Mouse (Mus musculus): Measurements from ENCODE around the gene Usp45.
"Not testable (repeated sequence)": the region's sequence is repeated elsewhere in the genome, so short reads cannot be mapped to it uniquely, and the experiment has no call there.

The Usp45 gene

DNA sequence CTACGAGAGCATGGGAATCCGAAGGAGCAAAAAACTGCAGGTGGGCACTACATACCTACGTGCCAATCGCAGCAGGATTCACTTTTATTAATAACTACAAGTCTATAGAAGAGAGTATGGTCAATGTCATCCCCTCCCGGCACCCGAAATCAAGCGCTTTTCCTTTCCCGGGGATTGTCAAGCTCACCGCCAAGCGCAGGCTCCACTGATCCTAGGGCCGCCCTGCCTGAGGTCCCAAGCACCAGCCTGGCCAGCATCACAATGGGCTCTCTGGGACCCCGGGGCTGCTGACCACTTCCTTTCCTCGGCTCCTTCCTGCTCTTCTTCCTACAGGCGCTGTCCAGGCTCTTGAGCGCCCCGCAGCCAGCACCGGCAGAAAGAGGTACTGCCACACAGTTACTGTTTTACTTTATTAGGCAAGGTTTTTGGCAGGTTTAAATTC, at the start of gene Usp45, which contains the start of gene Tstd3:
TSS of gene Usp45 (plus strand) at position 294 of the 442 bp plus-strand sequence.
TSS of gene Tstd3 (minus strand) at position 350 of the 442 bp plus-strand sequence.
- DNase-seq (ENCODE audit: low spot score) = peak; percentile 24

DNA sequence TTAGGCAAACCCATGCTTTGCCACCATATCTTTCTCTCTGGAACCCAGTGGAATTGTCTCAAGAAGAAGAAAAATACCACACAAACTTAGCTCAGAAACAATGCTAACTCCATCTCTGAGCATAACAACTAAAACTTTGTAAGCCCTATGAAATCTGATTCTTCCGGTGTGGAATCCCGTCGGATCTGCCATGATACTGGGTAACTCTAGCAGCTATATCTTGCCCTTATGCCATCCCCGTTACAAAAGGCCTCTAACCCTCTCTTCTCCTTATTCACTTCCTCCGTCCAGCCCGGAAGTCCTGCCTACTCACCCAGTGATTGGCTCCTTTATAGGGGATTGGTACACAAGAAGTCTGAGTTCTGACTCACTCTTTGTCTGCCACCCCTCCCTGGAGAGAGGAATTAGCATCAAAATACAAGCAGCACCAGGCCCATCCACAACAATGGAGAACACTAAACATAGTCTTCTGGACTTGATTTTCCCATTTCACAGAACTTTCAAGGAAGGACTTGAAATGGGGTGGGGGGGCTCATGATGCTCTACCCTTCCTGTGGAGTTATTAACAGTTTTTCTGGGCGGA, 44.1 kb upstream of the Usp45 start:
- no peak for DNase-seq (ENCODE audit: low spot score)

DNA sequence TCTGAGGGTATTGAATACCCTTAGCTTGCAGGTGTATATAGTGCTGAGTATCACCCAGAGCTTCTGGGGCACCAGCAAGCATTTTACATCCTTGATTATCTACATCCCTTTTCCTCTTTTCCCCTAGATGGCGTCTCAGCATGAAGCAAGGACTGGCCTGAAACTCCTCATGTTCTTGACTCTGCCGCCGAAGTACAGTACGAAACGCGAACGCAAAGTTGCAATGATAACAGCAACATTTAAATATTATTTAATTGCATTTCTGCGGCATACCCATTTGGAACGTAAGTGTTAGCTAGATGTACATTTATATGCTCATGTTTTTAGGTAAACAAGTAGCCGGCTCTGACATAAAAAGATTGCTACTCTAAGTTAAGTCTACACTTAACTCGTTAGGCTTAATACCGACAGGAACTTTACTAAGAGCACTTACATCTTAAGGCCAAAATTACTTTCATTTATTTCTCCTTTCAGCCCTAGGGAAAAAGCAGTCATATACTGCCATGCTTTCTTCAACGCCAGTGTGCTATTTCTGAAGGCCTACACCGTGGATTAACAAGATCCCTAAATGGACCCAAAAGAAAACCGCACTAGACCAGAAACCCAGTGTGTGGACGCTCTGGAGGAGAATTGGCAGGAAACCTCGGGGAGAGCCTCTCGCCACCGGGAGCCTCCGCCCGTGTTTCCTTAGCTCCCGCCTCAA, 39.9 kb upstream of the Usp45 start:
- DNase-seq (ENCODE audit: low spot score) = no peak

DNA sequence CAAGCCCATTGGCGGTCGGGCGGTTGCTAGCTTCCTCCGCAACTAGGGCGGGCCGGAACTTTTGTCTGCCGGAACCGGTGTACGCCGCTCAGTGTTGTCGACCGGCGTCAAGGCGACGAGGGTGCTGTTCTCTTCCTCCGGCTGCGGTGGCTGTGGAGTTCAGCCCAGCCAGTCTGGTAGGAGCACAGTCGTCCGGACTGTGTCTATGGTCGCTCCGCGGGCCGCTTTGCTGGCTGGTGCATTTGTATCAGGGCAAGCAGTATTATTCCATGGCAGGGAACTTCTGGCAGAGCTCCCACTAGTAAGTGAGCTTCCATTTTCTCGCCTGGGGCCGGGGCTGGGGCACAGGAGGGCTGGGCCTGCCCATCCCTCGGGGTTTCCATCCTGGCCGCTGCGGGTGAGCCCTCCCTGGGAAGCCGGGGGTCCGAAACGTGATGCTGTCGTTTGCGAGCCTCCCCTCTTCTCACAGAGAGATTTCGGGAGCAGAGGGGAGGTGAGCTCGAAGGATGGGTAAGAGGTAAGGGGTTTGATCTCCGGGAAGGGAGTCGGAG, 39.3 kb upstream of the Usp45 start, which contains the start of gene Ccnc:
TSS of gene Ccnc (plus strand) at position 87 of the 551 bp plus-strand sequence.
- DNase-seq (ENCODE audit: low spot score) = peak; percentile 86

DNA sequence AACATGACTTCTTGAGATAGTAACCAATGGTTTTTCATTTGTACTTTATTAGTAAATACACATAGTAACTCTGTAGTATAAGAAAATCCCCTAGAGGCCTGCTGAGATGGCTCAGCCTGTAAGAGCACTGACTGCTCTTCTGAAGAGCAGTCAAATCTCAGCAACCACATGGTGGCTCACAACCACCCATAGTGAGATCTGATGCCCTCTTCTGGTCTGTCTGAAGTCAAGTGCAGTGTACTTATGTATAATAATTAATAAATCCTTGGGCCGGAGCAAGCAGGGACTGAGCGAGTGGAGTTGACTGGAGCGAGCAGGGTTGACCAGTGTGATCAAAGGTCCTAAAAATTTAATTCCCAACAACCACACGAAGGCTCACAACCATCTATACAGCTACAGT, 27.8 kb upstream of the Usp45 start:
- no peak for DNase-seq (ENCODE audit: low spot score)

DNA sequence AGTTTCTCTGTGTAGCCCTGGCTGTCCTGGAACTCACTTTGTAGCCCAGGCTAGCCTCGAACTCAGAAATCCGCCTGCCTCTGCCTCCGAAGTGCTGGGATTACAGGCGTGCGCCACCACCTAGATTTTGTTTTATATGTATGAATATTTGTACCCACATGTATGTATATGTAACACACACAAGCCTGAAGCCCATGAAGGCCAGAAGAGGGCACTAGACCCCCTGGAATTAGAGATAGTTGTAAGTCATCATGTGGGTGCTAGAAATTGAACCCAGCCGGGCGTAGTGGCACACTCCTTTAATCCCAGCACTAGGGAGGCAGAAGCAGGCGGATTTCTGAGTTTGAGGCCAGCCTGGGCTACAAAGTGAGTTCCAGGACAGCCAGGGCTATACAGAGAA, 22.8 kb upstream of the Usp45 start:
- not testable (repeated sequence) for DNase-seq (ENCODE audit: low spot score)

DNA sequence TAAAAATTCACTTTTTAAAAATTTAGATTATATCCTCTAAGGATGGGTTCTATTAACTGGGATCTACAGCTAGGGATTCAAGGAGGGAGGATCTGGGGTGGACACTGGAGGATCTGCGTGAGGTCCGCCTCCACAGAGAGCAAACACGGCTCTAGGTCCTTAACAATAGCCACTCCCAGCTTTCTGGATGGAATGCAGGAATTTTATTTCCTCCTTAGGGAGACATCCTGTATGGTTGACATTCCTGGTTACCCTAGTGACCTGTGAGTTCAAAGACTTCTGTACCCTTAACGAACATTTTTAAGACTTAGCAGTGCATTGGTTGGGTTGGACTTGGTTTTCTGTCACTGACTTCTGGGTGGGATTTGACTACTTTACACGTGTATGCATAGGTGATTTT, 21.2 kb upstream of the Usp45 start:
- DNase-seq (ENCODE audit: low spot score) = no peak

DNA sequence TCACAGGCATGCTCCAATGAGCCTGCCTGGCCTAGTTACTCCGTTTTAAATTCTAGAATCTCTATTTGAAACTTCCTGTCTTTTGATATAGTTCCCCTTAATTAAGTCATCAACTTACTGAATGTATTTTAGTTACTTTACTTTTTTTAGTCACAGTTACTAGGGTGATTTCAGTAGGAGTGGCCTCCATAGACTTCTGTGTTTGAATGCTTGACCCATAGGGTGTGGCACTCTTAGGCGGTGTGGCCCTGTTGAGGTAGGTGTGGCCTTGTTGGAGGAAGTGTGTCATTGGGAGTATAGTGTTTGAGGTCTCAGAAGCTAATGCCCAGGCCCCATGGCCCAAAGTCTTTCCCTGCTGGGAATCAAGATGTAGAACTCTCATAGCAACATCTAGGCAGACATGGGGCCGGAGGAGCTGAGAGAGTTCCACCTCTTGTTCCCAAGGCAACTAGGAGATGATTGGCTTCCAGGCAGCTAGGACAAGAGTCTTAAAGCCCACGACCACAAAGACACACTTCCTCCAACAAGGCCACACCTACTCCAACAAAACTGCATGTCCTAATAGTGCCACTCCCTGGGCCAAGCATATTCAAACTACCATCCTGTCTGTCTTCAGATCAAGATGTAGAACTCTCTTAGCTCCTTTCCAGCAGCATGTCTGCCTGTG, 11.7 kb upstream of the Usp45 start:
- DNase-seq (ENCODE audit: low spot score) = no peak

DNA sequence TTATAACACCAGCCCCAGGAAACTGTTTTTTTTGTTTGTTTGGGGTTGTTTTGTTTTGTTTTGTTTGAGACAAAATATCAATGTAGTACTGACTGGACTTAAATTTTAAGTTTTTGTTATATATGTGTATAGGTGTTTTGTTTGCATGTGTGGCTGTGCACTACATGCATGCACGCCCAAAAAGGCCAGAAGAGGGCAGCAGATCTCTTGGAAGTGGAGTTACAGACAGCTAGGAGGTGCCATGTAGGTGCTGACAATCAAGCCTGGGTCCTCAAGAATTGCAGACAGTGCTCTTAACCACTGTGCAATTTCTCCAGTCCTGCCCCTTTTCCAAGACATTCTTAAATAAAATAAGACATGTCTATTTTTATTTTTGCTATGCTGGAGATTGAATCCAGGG, 8.1 kb upstream of the Usp45 start:
- no peak for DNase-seq (ENCODE audit: low spot score)

DNA sequence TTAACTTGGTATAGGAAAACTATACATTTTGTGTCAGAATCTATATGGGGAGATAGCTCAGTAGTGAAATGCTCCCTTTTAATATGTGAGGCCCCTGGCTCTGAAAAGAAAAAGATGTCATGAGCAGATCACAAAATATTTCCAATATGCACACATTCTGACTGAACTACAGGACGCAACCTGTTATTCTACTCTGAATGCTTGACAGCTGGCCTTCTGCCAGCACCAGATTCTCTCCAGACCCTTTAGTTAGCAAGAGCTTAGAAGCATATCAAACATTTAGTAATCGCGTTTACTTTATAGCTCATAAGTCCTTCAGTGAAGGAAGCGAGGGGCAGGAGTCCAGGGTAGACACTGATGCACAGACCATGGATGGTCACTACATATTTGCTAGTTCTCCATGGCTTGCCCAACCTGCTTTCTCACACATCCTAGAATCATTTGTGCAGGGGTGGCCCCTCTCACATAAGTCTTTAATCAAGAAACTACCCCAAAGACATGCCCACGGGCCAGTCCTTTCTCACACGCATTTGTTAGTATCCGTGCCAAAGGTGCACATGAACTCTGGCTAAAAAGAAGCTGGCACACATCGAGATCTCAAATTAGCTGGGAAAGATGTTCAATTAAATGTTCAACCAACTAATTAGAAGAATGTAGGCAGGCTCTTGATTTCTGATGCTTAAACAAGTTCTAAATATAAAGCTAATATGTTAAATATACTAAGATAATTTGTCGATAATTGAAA, 5.4 kb upstream of the Usp45 start:
- DNase-seq (ENCODE audit: low spot score) = no peak

DNA sequence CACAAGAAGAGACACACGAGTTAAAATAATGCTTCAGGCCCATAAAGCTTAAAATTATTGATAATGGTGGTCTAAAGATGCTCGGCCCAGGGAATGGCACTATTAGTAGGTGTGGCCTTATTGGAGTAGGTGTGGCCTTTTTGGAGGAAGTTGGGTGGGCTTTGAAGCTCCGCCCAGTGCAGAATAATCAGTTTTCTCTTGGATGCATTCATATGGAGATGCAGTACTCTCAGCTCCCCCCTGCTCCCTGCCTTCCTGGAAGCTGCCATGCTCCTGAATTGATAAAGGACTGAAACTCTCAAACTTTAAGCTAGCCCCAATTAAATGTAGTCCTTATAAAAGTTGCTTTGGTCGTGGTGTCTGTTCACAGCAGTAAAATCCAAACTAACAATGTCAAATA, 3.1 kb upstream of the Usp45 start:
- DNase-seq (ENCODE audit: low spot score) = no peak

DNA sequence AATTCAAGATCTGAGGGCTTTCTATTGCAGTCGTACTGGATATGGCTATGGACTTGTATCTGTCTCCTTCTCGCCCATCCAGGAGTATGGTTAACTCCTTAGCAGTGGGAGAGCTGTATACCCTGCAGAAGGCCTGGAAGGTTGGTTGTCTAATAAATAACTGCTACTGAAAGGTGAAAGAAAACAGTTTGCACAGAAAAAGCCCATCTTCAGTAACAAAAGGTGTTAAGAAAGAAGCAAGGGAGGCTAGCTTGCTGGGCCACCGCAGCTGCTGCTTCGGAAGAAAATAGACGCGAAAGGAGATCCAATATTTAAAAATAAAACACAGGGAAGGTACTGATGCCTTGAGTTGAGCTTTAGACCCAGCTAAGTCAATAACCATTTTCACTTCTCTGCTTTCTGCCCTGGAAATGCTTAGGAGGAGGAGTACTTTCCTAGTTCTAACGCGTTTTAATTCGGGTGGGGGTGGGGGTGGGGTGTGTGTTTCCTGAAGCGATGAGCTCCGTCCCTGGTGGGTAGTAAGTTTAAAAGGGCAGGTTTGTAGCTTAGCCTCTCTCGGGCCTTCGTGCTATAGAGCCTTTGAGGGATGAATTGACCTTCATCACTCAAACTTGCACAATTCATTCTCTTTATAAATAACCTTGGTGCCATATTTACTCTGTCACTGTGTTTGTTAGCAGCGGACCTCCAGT, 639 bp upstream of the Usp45 start:
- no peak for DNase-seq (ENCODE audit: low spot score)

DNA sequence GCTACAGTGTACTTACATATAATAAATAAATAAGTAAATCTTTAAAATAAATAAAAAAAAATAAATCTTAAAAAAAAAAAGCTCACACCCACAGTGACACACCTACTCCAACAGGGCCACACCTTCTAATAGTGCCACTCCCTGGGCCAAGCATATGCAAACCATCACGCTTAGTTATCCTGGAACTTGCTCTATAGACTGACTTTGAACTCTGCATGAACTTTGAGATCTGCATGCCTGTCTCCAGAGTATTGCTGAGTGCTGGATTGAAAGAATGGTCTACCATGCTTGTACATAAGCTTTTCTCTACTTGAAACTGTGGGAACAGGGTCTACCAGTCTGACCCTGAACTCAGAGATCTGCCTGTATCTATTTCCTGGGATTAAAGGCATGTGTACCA, 4.1 kb downstream of the Usp45 start:
- DNase-seq (ENCODE audit: low spot score) = no peak

DNA sequence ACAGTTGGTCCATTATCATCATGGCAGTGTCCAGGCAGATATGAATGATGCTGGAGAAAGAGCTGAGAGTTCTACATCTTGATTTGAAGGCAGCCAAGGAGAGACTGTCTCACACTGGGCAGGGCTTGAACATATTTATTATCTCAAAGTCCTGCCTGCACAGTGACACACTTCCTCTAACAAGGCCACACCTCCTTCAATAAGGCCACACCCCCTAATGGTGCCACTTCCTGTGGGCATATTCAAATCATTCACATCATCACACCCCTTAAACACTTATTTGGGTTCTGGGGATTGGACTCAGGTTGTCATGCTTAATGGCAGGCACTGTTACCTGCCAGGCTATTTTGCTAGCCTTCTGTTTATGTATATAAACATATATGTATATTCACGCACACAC, 5.3 kb downstream of the Usp45 start:
- DNase-seq (ENCODE audit: low spot score) = no peak

DNA sequence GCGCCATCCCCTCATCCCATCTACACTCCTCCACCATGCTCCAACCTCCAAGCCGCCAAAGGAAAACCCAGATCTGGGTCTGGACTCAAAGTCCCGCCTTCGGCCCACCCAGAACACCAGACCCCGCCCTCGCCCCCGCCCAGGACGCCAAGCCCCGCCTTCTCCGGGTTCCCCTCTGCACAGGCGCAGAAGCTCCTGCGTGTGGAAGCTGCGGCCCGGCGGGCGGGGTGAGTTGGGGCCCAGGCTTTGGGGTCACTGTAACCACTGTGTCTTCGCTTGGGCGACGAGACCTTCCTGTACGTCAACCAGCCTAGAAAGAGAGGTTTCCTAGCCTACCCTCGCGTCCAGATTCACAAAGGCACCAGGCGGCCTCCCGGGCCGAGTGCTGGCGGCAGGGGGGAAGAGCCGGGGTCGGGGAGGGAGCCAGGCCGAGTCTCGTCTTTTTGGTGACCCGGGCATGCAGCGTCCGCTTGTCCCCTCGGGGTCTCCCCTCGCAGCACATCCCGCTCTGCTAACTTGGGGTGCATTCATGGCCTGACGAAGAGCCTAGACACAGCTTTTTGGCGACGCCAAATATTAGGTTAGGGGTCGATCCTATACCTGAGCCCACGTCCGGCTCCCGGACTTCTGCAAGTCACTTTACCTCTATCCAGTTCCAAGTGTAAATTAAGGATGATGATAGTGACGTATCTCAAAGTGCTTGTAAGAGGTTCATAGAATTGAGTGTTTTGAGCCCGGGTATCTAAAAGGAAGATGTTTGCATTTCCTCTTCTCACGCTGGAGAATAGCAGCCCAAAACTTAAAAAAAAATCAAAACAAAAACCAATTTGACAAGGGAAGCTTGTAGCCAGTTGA, 9.4 kb downstream of the Usp45 start:
- peak; percentile 91 for DNase-seq (ENCODE audit: low spot score)

DNA sequence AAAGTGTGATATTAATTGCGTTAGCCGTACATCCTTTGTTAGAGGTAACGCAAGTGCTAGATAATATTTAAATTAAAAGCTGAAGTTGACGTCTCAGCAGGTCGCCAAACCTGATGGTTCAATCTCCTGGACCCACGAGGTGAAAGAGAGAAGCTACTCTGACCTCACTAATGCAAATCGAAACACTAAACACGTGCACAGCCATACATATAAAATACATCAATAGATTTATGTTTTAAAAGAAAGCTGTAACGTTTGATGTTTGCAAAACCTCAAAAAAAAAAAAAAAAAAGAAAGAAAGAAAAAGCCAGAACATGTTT, 9.9 kb downstream of the Usp45 start:
- no peak for DNase-seq (ENCODE audit: low spot score)

DNA sequence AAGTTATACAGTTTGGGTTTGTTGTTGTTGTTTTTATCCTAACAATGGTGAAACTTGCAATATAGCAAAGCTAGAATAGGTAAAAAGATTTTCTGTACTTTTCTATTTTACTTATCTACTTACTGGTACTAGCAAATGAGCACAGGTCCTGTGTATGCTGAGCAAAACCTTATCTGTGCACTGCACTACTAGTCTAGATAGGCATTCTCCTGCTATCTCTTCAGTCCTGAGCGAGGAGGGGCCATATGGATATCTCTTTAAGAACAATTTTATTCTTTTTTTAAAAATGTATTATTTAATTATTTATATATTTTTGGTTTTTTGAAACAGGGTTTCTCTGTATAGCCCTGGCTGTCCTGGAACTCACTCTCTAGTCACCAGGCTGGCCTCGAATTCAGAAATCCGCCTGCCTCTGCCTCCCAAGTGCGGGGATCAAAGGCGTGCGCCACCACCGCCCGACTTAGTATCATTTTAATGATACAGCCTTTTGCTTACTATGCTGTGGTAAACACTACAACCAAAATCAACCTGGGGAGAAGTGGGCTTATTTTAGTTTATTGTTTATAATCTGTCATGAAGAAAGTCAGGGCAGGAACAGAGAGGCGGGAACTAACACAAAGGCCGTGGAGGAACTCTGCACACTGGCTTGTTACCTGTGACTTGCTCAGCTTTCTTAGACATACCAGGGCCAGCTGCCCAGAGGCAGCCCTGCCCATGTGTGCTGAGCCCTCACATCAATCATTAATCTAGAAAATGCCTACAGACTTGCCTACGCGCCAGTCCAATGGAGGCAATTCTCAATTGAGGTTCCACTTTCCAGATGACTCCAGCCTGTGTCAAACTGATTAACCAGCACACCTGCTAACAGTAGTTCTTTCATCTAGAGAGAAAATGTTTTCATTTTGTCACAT, 14.1 kb downstream of the Usp45 start:
- no peak for DNase-seq (ENCODE audit: low spot score)

DNA sequence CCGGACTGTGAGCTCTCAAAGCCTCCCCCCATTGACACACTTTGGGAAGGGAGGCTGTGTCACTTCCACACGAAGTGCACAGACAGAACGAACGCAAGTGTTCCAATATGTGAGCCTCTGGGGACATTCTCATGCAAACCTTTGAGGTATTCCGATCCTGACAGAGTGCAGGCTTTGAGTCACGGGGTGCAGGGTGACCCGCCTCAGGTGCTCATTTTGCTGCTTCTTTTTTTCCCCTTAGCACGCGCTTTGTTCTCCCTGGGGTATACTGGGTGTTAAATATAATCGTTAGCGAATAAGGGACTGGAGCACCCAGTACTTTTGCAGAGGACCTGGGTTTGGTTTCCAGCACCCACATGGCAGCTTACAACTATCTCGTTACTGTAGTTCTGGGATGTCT, 19.3 kb downstream of the Usp45 start:
- no peak for DNase-seq (ENCODE audit: low spot score)

DNA sequence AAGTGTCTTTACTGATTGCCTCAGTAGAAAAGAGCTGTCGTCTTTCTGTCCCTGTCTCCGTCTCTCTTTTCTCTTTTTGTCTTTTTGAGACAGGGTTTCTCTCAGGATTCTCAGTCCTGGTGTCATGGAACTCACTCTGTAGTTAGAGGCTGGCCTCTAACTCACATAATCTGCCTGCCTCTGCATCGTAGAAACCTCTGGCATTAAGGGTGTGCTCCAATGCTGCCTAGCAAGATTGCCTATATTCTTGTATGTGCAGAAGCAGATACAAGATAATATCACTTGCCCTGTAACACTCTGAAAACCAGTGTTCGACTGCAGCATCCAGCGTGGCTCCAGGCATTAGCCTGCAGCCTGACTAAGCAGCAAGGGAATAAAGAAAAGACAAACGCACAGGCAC, 21.9 kb downstream of the Usp45 start:
- no peak for DNase-seq (ENCODE audit: low spot score)

DNA sequence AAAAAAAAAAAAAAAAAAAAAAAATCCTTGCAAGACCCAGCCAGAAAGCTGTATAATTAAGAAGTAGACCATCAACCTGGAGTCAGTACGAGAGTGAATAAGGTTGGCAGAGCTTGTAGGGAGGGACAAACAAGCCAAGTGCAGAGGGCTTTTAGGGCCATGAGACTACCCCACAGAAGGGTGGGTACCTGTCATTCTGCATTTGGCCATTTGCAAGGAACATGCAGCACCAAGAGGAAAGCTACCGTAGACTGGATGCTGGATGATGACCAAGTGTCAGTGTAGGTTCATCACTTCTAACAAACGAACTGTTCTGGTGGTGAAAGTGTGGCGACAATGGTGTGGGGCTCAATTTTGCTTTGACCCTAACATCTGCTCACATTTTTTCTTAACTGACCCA, 22.9 kb downstream of the Usp45 start:
- no peak for DNase-seq (ENCODE audit: low spot score)
